Mouse (Mus musculus) myocyte (in vitro differentiated cells): ENCODE measurements around the gene 1700125H20Rik. TPM values are rescaled to one million over a fixed set of nuclear protein-coding genes. Genes with fewer than 3 reads are reported as not detected.

Source experiments
- H3K27me3 ChIP-seq: one replicate; pipeline ENCODE4 v1.6.1; 2011; ENCODE audit not compliant: control insufficient read depth, insufficient read depth, insufficient read length
- H3K36me3 ChIP-seq: one replicate; pipeline ENCODE4 v1.6.1; 2011; ENCODE audit not compliant: control insufficient read depth, insufficient read depth
- H3K4me2 ChIP-seq: one replicate; pipeline ENCODE4 v1.6.1; 2011; ENCODE audit warnings: low read depth, control low read depth
- H3K4me3 ChIP-seq: one replicate; pipeline ENCODE4 v1.5.1; 2011; ENCODE audit warnings: mild to moderate bottlenecking, control low read depth, moderate library complexity
- H3K79me2 ChIP-seq: one replicate; pipeline ENCODE4 v1.6.1; 2011; ENCODE audit not compliant: control insufficient read depth, insufficient read depth
- H3ac ChIP-seq: one replicate; pipeline ENCODE4 v1.6.1; 2011; ENCODE audit not compliant: control insufficient read depth, insufficient read length
- CEBPB ChIP-seq: IDR thresholded peaks from 2 replicates; pipeline ENCODE4 v1.6.1; 2011; ENCODE audit warnings: mild to moderate bottlenecking, moderate library complexity; ENCODE audit not compliant: poor library complexity, insufficient read depth, severe bottlenecking
- E2F4 ChIP-seq: IDR thresholded peaks from one replicate; pipeline ENCODE4 v1.6.1; 2011; ENCODE audit warnings: mild to moderate bottlenecking, control low read depth, moderate library complexity; ENCODE audit not compliant: insufficient read depth
- MAX ChIP-seq: IDR thresholded peaks from one replicate; pipeline ENCODE4 v1.6.1; 2011; ENCODE audit warnings: low read depth, mild to moderate bottlenecking, control low read depth
- MYOD1 ChIP-seq, 3 experiments: IDR thresholded peaks; one replicate each; pipeline ENCODE4 v1.6.1; 2011; ENCODE audit warnings: control low read depth in 2 of 3, low read depth in 2 of 3, mild to moderate bottlenecking in 2 of 3, moderate library complexity in 1 of 3; ENCODE audit not compliant: insufficient read length in 2 of 3, control insufficient read depth in 1 of 3
- MYOG ChIP-seq, 3 experiments: IDR thresholded peaks; one replicate each; pipeline ENCODE4 v1.6.1; 2011; ENCODE audit warnings: control low read depth in 2 of 3, low read depth in 2 of 3, mild to moderate bottlenecking in 2 of 3; ENCODE audit not compliant: insufficient read length in 2 of 3, control insufficient read depth in 1 of 3, insufficient read depth in 1 of 3
- POLR2A ChIP-seq: IDR thresholded peaks from one replicate; pipeline ENCODE4 v1.6.1; 2011; ENCODE audit warnings: low read depth, mild to moderate bottlenecking, control low read depth, moderate library complexity; ENCODE audit not compliant: insufficient read length
- POLR2AphosphoS2 ChIP-seq: IDR thresholded peaks from one replicate; pipeline ENCODE4 v1.6.1; 2011; ENCODE audit warnings: low read depth, control low read depth; ENCODE audit not compliant: insufficient read length
- REST ChIP-seq: IDR thresholded peaks from one replicate; pipeline ENCODE4 v1.6.1; 2011; ENCODE audit warnings: mild to moderate bottlenecking, control low read depth, moderate library complexity; ENCODE audit not compliant: insufficient read depth, insufficient read length
- SRF ChIP-seq: IDR thresholded peaks from one replicate; pipeline ENCODE4 v1.6.1; 2011; ENCODE audit warnings: low read depth; ENCODE audit not compliant: control insufficient read depth, insufficient read length
- TCF12 ChIP-seq: IDR thresholded peaks from one replicate; pipeline ENCODE4 v1.6.1; 2011; ENCODE audit warnings: mild to moderate bottlenecking, control low read depth; ENCODE audit not compliant: poor library complexity, insufficient read depth, severe bottlenecking
- TCF3 ChIP-seq: IDR thresholded peaks from one replicate; pipeline ENCODE4 v1.6.1; 2011; ENCODE audit warnings: low read depth, control low read depth; ENCODE audit not compliant: insufficient read length
- USF1 ChIP-seq: IDR thresholded peaks from one replicate; pipeline ENCODE4 v1.6.1; 2011; ENCODE audit warnings: low read depth, mild to moderate bottlenecking, control low read depth, moderate library complexity
- polyA plus RNA-seq: library from polyadenylated mRNA; unstranded; fragments of >200 nt; fragmentation: generic; extraction: Trizol; gene quantifications from one replicate; pipeline ENCODE4 v1.2.1, GENCODE M21; 2012; ENCODE audit warnings: missing spikeins

The 1700125H20Rik gene
- polyA plus RNA-seq, 1 experiment, result not detected

- Histone ChIP-seq H3K4me2 (no peak overlapping the region), H3K4me3 (no peak overlapping the region), H3K27me3 (no peaks in the 10 kb centered on the region), H3K36me3 (peaks cover 67% of the 10 kb centered on the region), H3ac (no peak overlapping the region), H3K79me2 (no peaks in the 10 kb centered on the region)
- TF ChIP-seq POLR2AphosphoS2 (no peak), CEBPB (no peak), TCF3 (no peak), TCF12 (no peak), USF1 (no peak), SRF (no peak), MAX (no peak), MYOD1 (IDR thresholded peaks at IDR 0.05; ENCODE audit: control insufficient read depth in 1 of 3, insufficient read length in 2 of 3, low read depth in 2 of 3) (no peak), POLR2A (no peak), REST (no peak), MYOG (IDR thresholded peaks at IDR 0.05; ENCODE audit: control insufficient read depth in 1 of 3, insufficient read depth in 1 of 3, insufficient read length in 2 of 3, low read depth in 2 of 3) (no peak), E2F4 (no peak)
Measured at GRCm38 (mm10) chr11:85211151-85211550, 40.9 kb downstream of the 1700125H20Rik start.

DNA sequence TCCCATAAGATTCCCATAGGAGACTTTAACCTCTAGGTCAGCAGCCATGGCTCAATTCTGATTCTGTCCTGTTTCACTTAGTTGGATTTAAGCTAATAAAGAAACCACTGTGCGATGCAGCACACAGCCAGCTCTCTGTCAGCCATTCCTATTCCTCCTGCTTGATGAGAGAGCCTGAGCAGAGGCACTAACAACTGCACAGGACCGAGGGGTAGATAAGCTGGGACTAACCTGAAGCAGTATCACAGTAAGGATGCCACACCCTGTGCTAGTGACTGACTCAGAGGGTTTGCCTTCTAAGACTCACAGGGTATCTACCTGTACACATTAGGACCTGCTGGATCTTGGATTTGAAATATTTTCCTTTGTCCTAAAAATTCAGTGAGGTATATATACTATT, 43.0 kb downstream of the 1700125H20Rik start:
- no peak overlapping the region for H3K4me2 ChIP-seq
- peaks cover 13% of the 10 kb centered on the region for H3K79me2 ChIP-seq
- no peak overlapping the region for H3ac ChIP-seq
- H3K27me3 ChIP-seq, result no peaks in the 10 kb centered on the region
- no peak overlapping the region for H3K4me3 ChIP-seq
- H3K36me3 ChIP-seq, result peaks cover 55% of the 10 kb centered on the region
- TF ChIP-seq MAX (no peak), TCF12 (no peak)

DNA sequence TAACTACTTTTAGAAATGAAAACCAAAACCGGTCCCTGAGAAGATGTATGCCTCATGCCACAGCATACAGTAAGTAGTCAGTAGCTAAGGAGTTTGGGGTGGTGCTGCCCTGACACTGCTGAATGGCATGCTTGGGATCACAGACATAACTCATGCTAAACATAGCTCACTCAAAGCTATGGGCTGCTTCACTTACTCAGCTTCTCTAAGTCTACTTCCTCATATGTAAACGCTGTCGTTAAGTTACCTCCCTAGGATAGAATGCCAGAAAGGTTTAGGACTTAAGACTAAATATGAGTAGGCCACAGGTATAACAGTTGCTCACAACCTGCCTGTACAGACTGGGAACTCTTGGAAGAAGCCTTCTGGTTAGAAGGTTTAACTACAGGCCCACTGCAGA, 44.5 kb downstream of the 1700125H20Rik start:
- Histone ChIP-seq H3ac (no peak overlapping the region), H3K36me3 (peaks cover 42% of the 10 kb centered on the region), H3K27me3 (no peaks in the 10 kb centered on the region), H3K4me3 (no peak overlapping the region), H3K79me2 (peaks cover 28% of the 10 kb centered on the region), H3K4me2 (no peak overlapping the region)
- no peak for TF ChIP-seq MYOG (IDR thresholded peaks at IDR 0.05; ENCODE audit: control insufficient read depth in 1 of 3, insufficient read depth in 1 of 3, insufficient read length in 2 of 3, low read depth in 2 of 3)

DNA sequence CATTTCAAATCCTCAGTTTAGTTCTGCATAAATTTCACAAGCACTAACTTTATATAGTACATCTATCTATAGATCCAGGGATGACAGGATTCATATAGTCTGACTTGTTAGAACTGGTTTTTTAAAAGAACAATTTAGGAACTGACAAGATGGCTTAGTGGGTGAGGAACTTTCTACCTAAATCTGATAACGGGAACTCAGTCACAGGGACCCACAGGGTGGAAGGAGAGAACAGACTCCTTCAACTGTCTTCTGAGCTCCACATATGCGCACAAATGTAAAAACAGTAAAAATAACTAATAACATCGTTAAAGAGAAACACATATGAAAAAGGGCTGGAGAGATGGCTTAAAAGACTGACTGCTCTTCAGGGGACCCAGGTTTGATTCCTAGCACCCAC, 48.8 kb downstream of the 1700125H20Rik start:
- Histone ChIP-seq H3K4me2 (no peak overlapping the region), H3K27me3 (no peaks in the 10 kb centered on the region), H3K79me2 (peaks cover 71% of the 10 kb centered on the region), H3K4me3 (no peak overlapping the region), H3ac (no peak overlapping the region), H3K36me3 (peaks cover 15% of the 10 kb centered on the region)
- no peak for TF ChIP-seq MAX
- no peak for TF ChIP-seq MYOD1 (IDR thresholded peaks at IDR 0.05; ENCODE audit: control insufficient read depth in 1 of 3, insufficient read length in 2 of 3, low read depth in 2 of 3)
- TF ChIP-seq TCF3, result no peak
- no peak for TF ChIP-seq USF1

GRCm38 (mm10) chr11:85222561-85222960, 52.4 kb downstream of the 1700125H20Rik start:
- no peak overlapping the region for H3ac ChIP-seq
- no peaks in the 10 kb centered on the region for H3K27me3 ChIP-seq
- TF ChIP-seq E2F4 (no peak), POLR2AphosphoS2 (no peak), MAX (no peak)
- no peak overlapping the region for H3K4me3 ChIP-seq
- no peaks in the 10 kb centered on the region for H3K36me3 ChIP-seq
- H3K4me2 ChIP-seq, result no peak overlapping the region
- peaks cover 99% of the 10 kb centered on the region for H3K79me2 ChIP-seq

GRCm38 (mm10) chr11:85223248-85223647, 53.0 kb downstream of the 1700125H20Rik start:
- Histone ChIP-seq H3K4me3 (no peak overlapping the region), H3K27me3 (no peaks in the 10 kb centered on the region), H3K36me3 (no peaks in the 10 kb centered on the region), H3K79me2 (peaks cover 100% of the 10 kb centered on the region), H3K4me2 (no peak overlapping the region), H3ac (no peak overlapping the region)
- TF ChIP-seq MYOG (IDR thresholded peaks at IDR 0.05; ENCODE audit: control insufficient read depth in 1 of 3, insufficient read depth in 1 of 3, insufficient read length in 2 of 3, low read depth in 2 of 3), result no peak
- TF ChIP-seq SRF, result no peak

Other genes starting within 250 kb of the 1700125H20Rik start
- gene Car4, start 212.6 kb upstream of the 1700125H20Rik start, polyA plus RNA-seq, result not detected
- 4.5 TPM for gene Usp32, start 30.2 kb upstream of the 1700125H20Rik start, polyA plus RNA-seq
- 8.5 TPM for gene Appbp2, start 64.7 kb downstream of the 1700125H20Rik start, polyA plus RNA-seq
- gene Ppm1d, start 140.8 kb downstream of the 1700125H20Rik start, polyA plus RNA-seq, result 6.1 TPM
- gene Bcas3, start 182.8 kb downstream of the 1700125H20Rik start, polyA plus RNA-seq, result 30.1 TPM